Mouse (Mus musculus) embryonic fibroblast, embryonic 13.5 days (primary cell): ENCODE measurements around the gene Gm28038.

ENCODE experiments used
- CTCF ChIP-seq: IDR thresholded peaks from 2 replicates; pipeline ENCODE4 v1.5.1; 2011; ENCODE audit warnings: mild to moderate bottlenecking, control low read depth, low read length, moderate library complexity, borderline replicate concordance; ENCODE audit not compliant: insufficient read depth
- POLR2A ChIP-seq: IDR thresholded peaks from 2 replicates; pipeline ENCODE4 v1.6.1; 2011; ENCODE audit warnings: low read depth, mild to moderate bottlenecking, control low read depth, low read length, moderate library complexity

DNA sequence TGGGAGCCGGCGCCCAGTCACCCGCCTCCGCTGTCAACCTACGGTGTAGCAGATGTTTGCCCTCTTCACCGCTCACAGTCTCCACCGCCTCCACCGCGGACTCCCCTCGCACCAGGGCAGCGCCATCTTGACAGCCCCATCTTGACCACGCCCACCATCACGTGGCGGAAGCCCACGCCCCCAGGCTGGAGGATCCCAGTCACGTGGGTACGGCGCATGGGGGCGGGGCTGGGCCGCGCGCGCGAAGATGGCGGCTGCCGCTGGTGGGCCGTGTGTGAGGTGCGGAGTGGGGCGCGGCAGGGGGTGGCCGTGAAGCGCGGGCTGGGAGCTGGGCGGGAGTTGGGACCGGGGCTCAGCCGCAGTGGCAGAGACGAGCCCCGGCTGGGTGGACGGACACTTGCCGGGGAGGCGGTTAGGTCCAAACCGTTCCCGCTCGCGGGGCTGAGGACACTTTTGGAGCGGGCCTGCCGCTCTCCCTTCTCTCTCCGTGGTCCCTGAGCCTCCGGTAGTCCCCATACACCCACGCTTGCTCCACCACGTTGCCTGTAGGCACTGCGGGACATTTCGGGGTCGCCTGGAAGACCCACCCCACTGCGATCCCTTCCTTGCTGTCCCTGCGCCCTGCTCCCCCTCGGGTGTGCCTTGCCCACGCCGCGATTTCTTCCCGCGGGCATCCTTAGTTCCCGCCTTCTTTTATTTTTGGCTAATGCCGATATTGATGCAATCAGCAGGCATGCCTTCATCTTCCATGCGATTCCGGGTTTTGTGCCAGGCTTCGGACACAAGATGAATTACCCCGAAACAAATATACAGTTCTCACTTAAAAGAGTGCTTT lies 5.6 kb downstream of the Gm28038 start, which contains the start of the genes Dolk and Nup188:
- TF ChIP-seq CTCF (no peak), POLR2A (peak; percentile 92; the same call in 1 of the 2 replicates)
